Mouse (Mus musculus): ENCODE measurements around the gene Fut9.

Fut9 gene

GRCm38 (mm10) chr4:25799476-25800283, at the start of gene Fut9:
Gene Fut9, minus strand, starts transcription at chr4:25800244.
- DNase-seq (ENCODE audit: low spot score), result peak; percentile 6

- DNase-seq (ENCODE audit: low spot score), result no peak
Measured at GRCm38 (mm10) chr4:25815783-25816182, 15.7 kb upstream of the Fut9 start.

GRCm38 (mm10) chr4:25813340-25813739, 13.3 kb upstream of the Fut9 start:
- no peak for DNase-seq (ENCODE audit: low spot score)

- no peak for DNase-seq (ENCODE audit: low spot score)
Measured at GRCm38 (mm10) chr4:25810058-25810457, 10.0 kb upstream of the Fut9 start.

GRCm38 (mm10) chr4:25801751-25802150, 1.7 kb upstream of the Fut9 start:
- DNase-seq (ENCODE audit: low spot score), result no peak

GRCm38 (mm10) chr4:25800284-25800616, 206 bp upstream of the Fut9 start:
- DNase-seq (ENCODE audit: low spot score), result no peak

- DNase-seq (ENCODE audit: low spot score), result no peak
Measured at GRCm38 (mm10) chr4:25799051-25799475, 981 bp downstream of the Fut9 start.

GRCm38 (mm10) chr4:25798412-25798811, 1.6 kb downstream of the Fut9 start:
- no peak for DNase-seq (ENCODE audit: low spot score)

GRCm38 (mm10) chr4:25796149-25796548, 3.9 kb downstream of the Fut9 start:
- DNase-seq (ENCODE audit: low spot score), result no peak

GRCm38 (mm10) chr4:25785276-25785675, 14.8 kb downstream of the Fut9 start:
- DNase-seq (ENCODE audit: low spot score), result no peak

- DNase-seq (ENCODE audit: low spot score), result no peak
Measured at GRCm38 (mm10) chr4:25768657-25769056, 31.4 kb downstream of the Fut9 start.

GRCm38 (mm10) chr4:25763091-25763490, 37.0 kb downstream of the Fut9 start:
- no peak for DNase-seq (ENCODE audit: low spot score)

GRCm38 (mm10) chr4:25757909-25758548, 42.0 kb downstream of the Fut9 start:
- no peak for DNase-seq (ENCODE audit: low spot score)

GRCm38 (mm10) chr4:25741553-25741952, 58.5 kb downstream of the Fut9 start:
- no peak for DNase-seq (ENCODE audit: low spot score)

- no peak for DNase-seq (ENCODE audit: low spot score)
Measured at GRCm38 (mm10) chr4:25738782-25739181, 61.3 kb downstream of the Fut9 start.

GRCm38 (mm10) chr4:25721576-25721975, 78.5 kb downstream of the Fut9 start:
- DNase-seq (ENCODE audit: low spot score), result no peak

GRCm38 (mm10) chr4:25713907-25714306, 86.1 kb downstream of the Fut9 start:
- DNase-seq (ENCODE audit: low spot score), result no peak

GRCm38 (mm10) chr4:25684976-25685375, 115.1 kb downstream of the Fut9 start:
- no peak for DNase-seq (ENCODE audit: low spot score)

- no peak for DNase-seq (ENCODE audit: low spot score)
Measured at GRCm38 (mm10) chr4:25664196-25664595, 135.8 kb downstream of the Fut9 start.

- no peak for DNase-seq (ENCODE audit: low spot score)
Measured at GRCm38 (mm10) chr4:25661204-25661727, 138.8 kb downstream of the Fut9 start.

GRCm38 (mm10) chr4:25658792-25659191, 141.3 kb downstream of the Fut9 start:
- DNase-seq (ENCODE audit: low spot score), result no peak

- DNase-seq (ENCODE audit: low spot score), result no peak
Measured at GRCm38 (mm10) chr4:25651902-25652301, 148.1 kb downstream of the Fut9 start.

GRCm38 (mm10) chr4:25648107-25648506, 151.9 kb downstream of the Fut9 start:
- DNase-seq (ENCODE audit: low spot score), result no peak

Data from testis, postnatal 14 days (tissue).